In the genomic region with DNA sequence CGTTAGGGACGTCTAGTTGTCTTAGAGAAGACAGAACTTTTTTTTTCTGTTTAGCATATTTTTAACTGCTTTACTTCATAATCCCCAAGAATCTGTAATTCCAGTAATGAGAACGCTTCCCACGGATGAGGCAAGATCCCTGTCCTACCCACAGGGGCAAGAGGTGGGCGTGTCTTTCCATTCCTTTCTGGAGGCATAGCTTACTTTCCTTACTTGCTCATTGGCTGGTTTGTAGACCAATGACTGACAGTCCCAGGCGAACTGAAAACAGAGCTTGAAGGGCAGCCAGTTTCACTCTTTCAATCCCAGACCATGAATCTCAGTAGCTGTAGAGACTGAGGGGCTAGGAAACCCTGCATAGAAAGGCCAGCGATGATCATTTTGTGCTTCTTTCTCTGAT, we compare ENCODE assay signal across 15 mouse cellular contexts.
A peak's percentile ranks its signal among the peaks of the same experiment; 100 is the strongest.
DNase-seq lines count a peak whose midpoint lies in the region; ATAC-seq and TF ChIP-seq lines count a peak whose summit lies in the region.
"Had no signal": no experiment of that assay in that cellular context is flagged by ENCODE, and none has a peak within 500 bp of the region (broad histone marks: within the 10 kb centered on the region; RNA-seq: fewer than 3 reads in every experiment).

No protein-coding gene starts in this region.

- TF ChIP-seq POLR2A in brain, embryonic 14.5 days (IDR thresholded peaks at IDR 0.05; ENCODE audit: borderline replicate concordance, extremely low read depth, insufficient read depth, insufficient read length, poor library complexity, severe bottlenecking): no peak

- no peak overlapping the region for H3K27ac ChIP-seq in intestine, embryonic 14.5 days (ENCODE audit: low read depth)
- H3K27ac ChIP-seq in intestine, postnatal 0 days (ENCODE audit: low read depth, low read length): no peak overlapping the region
- H3K27ac ChIP-seq in lung, embryonic 15.5 days: no peak overlapping the region
- H3K27ac ChIP-seq in intestine, embryonic 16.5 days (ENCODE audit: low read length): no peak overlapping the region
- H3K27ac ChIP-seq: heart, embryonic 13.5 days; hindbrain, embryonic 12.5 days; liver, embryonic 13.5 days had no signal

- WGBS in intestine, embryonic 14.5 days: 47% methylated on average over 7 of the region's 7 CpGs
- 42% methylated on average over 7 of the region's 7 CpGs for WGBS in intestine, postnatal 0 days
- WGBS in lung, embryonic 15.5 days: 38% methylated on average over 7 of the region's 7 CpGs
- WGBS in intestine, embryonic 16.5 days: 41% methylated on average over 7 of the region's 7 CpGs

- no peaks in the 10 kb centered on the region for H3K36me3 ChIP-seq in intestine, embryonic 14.5 days (ENCODE audit: control insufficient read depth, insufficient read depth, low read length)
- no peaks in the 10 kb centered on the region for H3K36me3 ChIP-seq in intestine, postnatal 0 days (ENCODE audit: control insufficient read depth, insufficient read depth)
- no peaks in the 10 kb centered on the region for H3K36me3 ChIP-seq in lung, embryonic 15.5 days
- no peaks in the 10 kb centered on the region for H3K36me3 ChIP-seq in intestine, embryonic 16.5 days (ENCODE audit: control insufficient read depth, insufficient read depth, low read length)
- H3K36me3 ChIP-seq: heart, embryonic 13.5 days; hindbrain, embryonic 12.5 days; liver, embryonic 13.5 days had no signal

- H3K4me2 ChIP-seq in intestine, embryonic 14.5 days (ENCODE audit: low read length): no peak overlapping the region
- no peak overlapping the region for H3K4me2 ChIP-seq in intestine, postnatal 0 days (replicated peaks; ENCODE audit: low read depth)
- H3K4me2 ChIP-seq in lung, embryonic 15.5 days: no peak overlapping the region
- no peak overlapping the region for H3K4me2 ChIP-seq in intestine, embryonic 16.5 days (ENCODE audit: low read depth, low read length)
- H3K4me2 ChIP-seq: heart, embryonic 13.5 days; hindbrain, embryonic 12.5 days; liver, embryonic 13.5 days; midbrain, embryonic 11.5 days had no signal

- no peak for TF ChIP-seq CTCF in intestine, postnatal 0 days (IDR thresholded peaks at IDR 0.05; ENCODE audit: low read depth)
- no peak for TF ChIP-seq CTCF in brain, embryonic 14.5 days (IDR thresholded peaks at IDR 0.05; ENCODE audit: borderline replicate concordance, extremely low read depth, insufficient read depth, insufficient read length)

- no peak overlapping the region for H3K9ac ChIP-seq in intestine, embryonic 14.5 days (ENCODE audit: low read length)
- H3K9ac ChIP-seq in intestine, postnatal 0 days (ENCODE audit: low read depth, low read length): no peak overlapping the region
- H3K9ac ChIP-seq in lung, embryonic 15.5 days: no peak overlapping the region
- H3K9ac ChIP-seq in intestine, embryonic 16.5 days (ENCODE audit: low read depth, low read length): no peak overlapping the region
- H3K9ac ChIP-seq: heart, embryonic 13.5 days; hindbrain, embryonic 12.5 days; liver, embryonic 13.5 days had no signal

- no peak for DNase-seq in intestine, embryonic 14.5 days (ENCODE audit: low spot score)
- no peak for DNase-seq in lung, postnatal 25 days (ENCODE audit: low spot score)
- peak; percentile 45 for DNase-seq in brain, embryonic 14.5 days (ENCODE audit: low read depth)
- no peak for DNase-seq in ovary, adult 18-20 months (ENCODE audit: low spot score)
- no peak for DNase-seq in gastrocnemius, postnatal 25 days
- DNase-seq: adrenal gland, adult 8-10 months; kidney, adult 9 months; layer of hippocampus, postnatal 36 days; liver, embryonic 13.5 days had no signal

- H3K4me1 ChIP-seq in intestine, embryonic 14.5 days (replicated peaks; ENCODE audit: control insufficient read depth, insufficient read depth, low read length): no peaks in the 10 kb centered on the region
- no peaks in the 10 kb centered on the region for H3K4me1 ChIP-seq in intestine, postnatal 0 days (replicated peaks; ENCODE audit: control insufficient read depth, insufficient read depth, low read length)
- no peaks in the 10 kb centered on the region; the same call in 1 of the 2 replicates for H3K4me1 ChIP-seq in lung, embryonic 15.5 days
- H3K4me1 ChIP-seq in intestine, embryonic 16.5 days (ENCODE audit: control insufficient read depth, insufficient read depth, low read length): no peaks in the 10 kb centered on the region
- H3K4me1 ChIP-seq: heart, embryonic 13.5 days; liver, embryonic 13.5 days had no signal

- H3K4me3 ChIP-seq in intestine, embryonic 14.5 days (ENCODE audit: low read depth, low read length): no peak overlapping the region
- H3K4me3 ChIP-seq in intestine, postnatal 0 days (ENCODE audit: low read depth, low read length): no peak overlapping the region
- no peak overlapping the region for H3K4me3 ChIP-seq in lung, embryonic 15.5 days
- H3K4me3 ChIP-seq in intestine, embryonic 16.5 days (ENCODE audit: low read length): no peak overlapping the region
- H3K4me3 ChIP-seq: heart, embryonic 13.5 days; hindbrain, embryonic 12.5 days; liver, embryonic 13.5 days had no signal

- no peaks in the 10 kb centered on the region for H3K9me3 ChIP-seq in intestine, embryonic 14.5 days (ENCODE audit: control insufficient read depth, low read length)
- H3K9me3 ChIP-seq in intestine, postnatal 0 days (ENCODE audit: control insufficient read depth): no peaks in the 10 kb centered on the region
- H3K9me3 ChIP-seq in lung, embryonic 15.5 days: no peaks in the 10 kb centered on the region
- no peaks in the 10 kb centered on the region for H3K9me3 ChIP-seq in intestine, embryonic 16.5 days (ENCODE audit: control insufficient read depth, low read length)
- H3K9me3 ChIP-seq: hindbrain, embryonic 12.5 days had no signal

- no peaks in the 10 kb centered on the region for H3K27me3 ChIP-seq in intestine, embryonic 14.5 days (replicated peaks; ENCODE audit: control insufficient read depth, insufficient read depth, low read length)
- no peaks in the 10 kb centered on the region for H3K27me3 ChIP-seq in intestine, postnatal 0 days (replicated peaks; ENCODE audit: control insufficient read depth, insufficient read depth, low read length)
- no peaks in the 10 kb centered on the region for H3K27me3 ChIP-seq in lung, embryonic 15.5 days
- no peaks in the 10 kb centered on the region for H3K27me3 ChIP-seq in intestine, embryonic 16.5 days (replicated peaks; ENCODE audit: control insufficient read depth, insufficient read depth, low read length)
- H3K27me3 ChIP-seq: heart, embryonic 13.5 days; hindbrain, embryonic 12.5 days; liver, embryonic 13.5 days had no signal

- 0 out of 2 replicates have a peak, but pooled peaks have one; percentile 55 for ATAC-seq in intestine, embryonic 14.5 days (replicated peaks; ENCODE audit: low FRiP score, low TSS enrichment, low read depth)
- no peak for ATAC-seq in intestine, postnatal 0 days
- peak; percentile 61; the same call in 1 of the 2 replicates for ATAC-seq in lung, embryonic 15.5 days (ENCODE audit: borderline replicate concordance, extremely low read depth, low FRiP score, low TSS enrichment)
- ATAC-seq in intestine, embryonic 16.5 days: peak; percentile 58; the same call in 1 of the 2 replicates
